Mouse (Mus musculus): ENCODE results near the gene Disp2.

DNA sequence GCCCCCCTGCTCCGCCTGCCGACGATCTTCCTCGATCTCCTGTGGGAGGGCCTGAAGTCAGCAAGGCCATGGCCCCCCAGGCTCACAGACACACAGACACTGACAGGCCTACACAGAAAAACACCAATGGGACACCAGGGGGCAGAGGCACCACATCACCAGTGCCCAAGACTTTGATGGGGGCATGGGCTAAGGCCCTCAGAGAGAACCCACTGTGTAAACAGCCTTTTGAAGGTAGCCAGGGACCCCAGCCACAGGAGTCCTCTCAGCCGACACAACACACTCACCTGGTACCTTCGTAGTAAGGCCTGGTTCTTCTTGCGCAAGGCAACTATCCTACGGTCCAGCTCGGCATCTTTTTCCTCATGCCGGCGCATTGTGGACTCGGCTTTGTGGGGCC, 18.2 kb upstream of the Disp2 start:
- TF ChIP-seq CTCF (IDR thresholded peaks at IDR 0.05; ENCODE audit: borderline replicate concordance, control insufficient read depth, extremely low read depth, insufficient read depth, low read length, poor library complexity): no peak
- no peak for TF ChIP-seq POLR2A (IDR thresholded peaks at IDR 0.05; ENCODE audit: control insufficient read depth, extremely low read depth, insufficient read depth, low read length, poor library complexity)
